Mouse (Mus musculus) CD4-positive, CD25-positive, alpha-beta regulatory T cell, adult 2 months (primary cell): ENCODE measurements around the gene Gm20388.

Source experiments
- DNase-seq: peaks from one replicate; pipeline ENCODE4 v3.0.0-alpha.2; 2012; ENCODE audit warnings: low read depth, low spot score

The Gm20388 gene

GRCm38 (mm10) chr8:121332436-121332835 is 1421.8 kb downstream of the Gm20388 start:
- DNase-seq, result no peak

- no peak for DNase-seq
Observed at GRCm38 (mm10) chr8:121334495-121335424, 1424.1 kb downstream of the Gm20388 start.

DNA sequence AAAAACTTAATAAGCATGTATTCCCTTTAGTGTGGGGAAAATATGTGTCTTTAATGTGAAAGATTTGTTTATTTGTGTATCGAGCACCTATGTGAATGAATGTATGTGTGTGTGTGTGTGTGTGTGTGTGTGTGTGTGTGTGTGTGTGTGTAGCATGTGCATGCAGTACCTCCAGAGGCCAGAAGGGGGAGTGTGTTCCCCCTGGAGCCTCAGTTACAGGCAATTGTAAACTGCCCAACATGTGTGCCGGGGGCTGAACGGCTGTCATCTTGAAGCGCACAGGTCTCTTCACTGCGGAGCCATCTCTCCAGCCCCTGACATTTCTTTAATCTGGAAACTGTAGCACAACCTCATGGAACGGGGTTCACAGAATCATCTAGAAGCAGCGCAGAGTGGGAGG is 1425.0 kb downstream of the Gm20388 start:
- no peak for DNase-seq

DNA sequence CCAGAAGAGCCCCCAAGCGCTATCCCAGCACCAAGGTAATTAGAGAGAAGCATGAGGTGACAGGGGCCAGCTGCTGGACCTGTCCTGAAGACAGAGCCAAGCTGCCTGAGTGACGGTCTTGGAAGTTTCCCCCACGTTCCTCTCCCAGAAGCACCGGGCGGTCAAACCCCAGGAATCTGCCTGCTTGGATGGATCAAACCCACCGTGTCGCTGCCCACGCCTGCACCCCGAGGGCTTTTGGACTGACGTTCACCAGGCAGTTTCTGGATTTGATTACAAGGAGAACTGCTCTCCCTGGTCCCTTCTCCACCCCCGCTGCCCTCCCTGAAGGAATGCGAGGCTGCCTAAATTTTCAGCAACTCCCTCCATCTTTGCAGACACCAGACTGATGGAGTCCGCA is 1432.3 kb downstream of the Gm20388 start:
- DNase-seq, result no peak

- no peak for DNase-seq
Observed at GRCm38 (mm10) chr8:121344486-121344885, 1433.8 kb downstream of the Gm20388 start.

DNA sequence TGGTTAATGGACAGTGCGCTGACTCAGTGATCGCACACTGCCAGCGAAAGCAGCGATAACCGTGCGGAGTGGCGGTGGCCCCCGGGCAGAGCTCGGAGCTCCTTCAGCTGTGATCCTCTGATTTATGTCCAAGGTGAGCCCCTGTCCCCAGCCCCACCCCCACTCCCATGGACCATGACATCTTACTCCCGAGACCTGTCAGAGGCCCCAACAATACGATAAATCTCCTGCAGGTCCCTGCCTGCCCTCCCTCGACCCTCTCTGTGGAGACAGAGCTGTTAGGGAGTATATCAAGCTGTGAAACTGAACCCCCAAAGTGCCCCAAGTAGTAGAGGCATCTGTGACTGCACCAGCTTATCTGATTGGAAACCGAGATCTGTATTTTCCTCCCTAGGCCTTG is 1435.5 kb downstream of the Gm20388 start:
- DNase-seq, result no peak

DNA sequence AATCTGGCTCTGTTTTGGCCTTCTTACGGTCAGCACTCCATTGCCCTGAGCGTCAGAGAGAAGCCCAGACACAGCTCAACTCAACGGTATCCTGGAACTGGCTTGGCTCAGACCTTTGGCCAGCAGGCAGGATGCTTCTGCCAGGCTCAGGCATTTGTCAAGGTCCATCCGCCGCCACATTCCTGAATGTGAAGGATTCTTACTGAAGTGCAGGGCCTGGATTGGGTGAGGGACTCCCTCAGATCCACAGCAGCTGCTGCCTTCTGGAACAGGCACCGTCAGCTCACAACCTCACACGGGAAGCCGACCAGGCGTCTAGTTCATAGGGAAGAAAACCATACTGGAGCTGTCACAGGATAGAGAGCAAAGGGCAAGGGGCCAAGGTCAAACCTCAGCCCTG is 1436.2 kb downstream of the Gm20388 start:
- DNase-seq, result no peak

DNA sequence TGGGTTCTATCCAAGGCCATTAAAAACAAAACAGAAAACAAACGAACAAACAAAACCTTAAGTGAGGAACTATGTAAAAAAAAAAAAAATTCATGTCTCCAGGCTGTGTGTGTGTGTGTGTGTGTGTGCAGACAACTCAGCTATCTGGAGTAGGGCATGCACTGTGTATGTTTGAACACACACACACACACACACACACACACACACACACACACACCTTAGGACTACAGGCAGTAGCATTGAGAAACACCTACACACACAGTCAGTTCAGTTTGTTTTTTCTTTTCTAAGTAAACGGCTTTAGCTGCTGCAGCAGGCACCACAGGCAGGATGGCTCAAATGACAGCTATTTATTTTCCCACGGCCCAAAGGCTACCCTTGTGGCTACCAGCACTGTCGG is 1438.4 kb downstream of the Gm20388 start:
- DNase-seq, result no peak

GRCm38 (mm10) chr8:121350803-121351202 is 1440.2 kb downstream of the Gm20388 start:
- no peak for DNase-seq

- DNase-seq, result no peak
Observed at GRCm38 (mm10) chr8:121354844-121355243, 1444.2 kb downstream of the Gm20388 start.

DNA sequence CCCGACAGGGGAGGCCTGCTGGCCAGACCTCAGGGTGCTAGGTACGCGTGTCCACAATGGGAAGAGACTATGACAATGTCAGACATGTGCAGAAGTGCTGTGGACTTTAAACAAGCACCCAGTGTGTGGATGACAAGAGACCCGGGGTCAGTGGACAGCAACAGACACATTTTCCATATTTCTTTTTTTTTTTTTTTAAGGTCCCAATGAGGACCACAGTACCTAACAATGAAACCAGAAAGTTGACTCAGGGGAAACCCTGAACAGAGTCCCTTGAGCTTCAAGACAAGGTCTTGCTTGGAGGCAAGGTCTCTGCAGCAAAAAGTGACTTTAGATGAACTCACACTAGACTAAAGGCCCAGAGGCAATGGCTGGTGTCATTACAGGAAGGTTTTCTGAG is 1446.8 kb downstream of the Gm20388 start:
- DNase-seq, result no peak

DNA sequence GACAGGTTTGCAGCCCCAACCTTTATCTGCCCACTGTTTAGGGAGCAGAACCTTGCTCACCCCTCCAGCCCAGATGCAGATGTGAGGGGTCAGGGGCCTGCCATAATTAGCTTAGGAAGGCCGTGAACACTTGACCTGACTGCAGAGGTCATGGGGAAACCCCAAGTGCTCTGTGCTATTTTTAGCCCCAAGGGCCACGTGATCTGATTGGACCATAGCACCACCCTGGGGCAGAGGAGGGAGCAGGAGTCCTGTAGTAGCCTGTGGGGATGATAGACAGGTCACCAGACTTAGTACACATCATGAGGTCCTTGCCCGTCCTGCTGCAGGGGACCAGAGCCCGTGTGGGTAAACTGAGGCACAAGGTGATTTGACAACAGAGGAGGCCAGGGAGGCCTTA is 1448.0 kb downstream of the Gm20388 start:
- DNase-seq, result no peak

DNA sequence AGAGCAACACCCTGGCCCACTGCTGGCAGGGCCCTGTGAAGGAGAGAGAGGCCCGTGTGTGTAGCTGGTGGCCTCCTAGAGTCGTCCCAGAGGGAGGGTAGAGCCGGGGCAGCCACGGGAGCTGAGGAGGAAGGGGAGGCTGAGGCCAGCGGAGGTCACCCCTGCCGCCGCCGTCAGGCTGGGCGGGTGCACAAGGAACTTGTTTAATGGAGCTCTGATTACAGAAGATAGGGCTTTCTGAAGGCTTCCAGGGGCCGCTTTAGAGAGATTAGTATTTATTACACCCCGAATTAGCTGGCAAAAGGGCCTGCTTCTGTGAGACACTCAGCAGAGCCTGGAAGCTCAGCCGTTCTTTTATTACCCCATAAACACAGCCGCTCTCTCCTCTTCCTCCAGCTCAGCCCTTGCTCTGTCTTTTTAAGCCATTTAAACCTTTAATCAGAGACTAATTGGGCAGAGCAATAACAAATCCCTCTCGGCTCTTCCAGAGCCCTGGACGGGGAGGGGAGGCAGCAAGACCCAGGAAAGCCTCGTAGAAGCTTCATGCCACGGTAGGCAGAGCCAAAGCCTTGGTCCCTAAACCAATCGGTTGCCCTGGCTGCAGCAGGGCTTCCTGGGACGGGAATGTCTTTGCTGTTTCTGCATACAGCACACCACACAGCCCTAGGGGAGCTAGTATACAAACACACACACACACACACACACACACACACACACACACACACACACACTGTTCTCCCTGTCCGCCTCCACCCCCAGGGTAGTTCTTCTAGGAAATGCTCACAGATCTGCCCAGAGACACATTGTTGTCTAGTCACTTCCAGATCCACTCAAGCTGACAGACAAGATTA is 1448.7 kb downstream of the Gm20388 start:
- no peak for DNase-seq

- no peak for DNase-seq
Observed at GRCm38 (mm10) chr8:121360001-121360400, 1449.4 kb downstream of the Gm20388 start.

DNA sequence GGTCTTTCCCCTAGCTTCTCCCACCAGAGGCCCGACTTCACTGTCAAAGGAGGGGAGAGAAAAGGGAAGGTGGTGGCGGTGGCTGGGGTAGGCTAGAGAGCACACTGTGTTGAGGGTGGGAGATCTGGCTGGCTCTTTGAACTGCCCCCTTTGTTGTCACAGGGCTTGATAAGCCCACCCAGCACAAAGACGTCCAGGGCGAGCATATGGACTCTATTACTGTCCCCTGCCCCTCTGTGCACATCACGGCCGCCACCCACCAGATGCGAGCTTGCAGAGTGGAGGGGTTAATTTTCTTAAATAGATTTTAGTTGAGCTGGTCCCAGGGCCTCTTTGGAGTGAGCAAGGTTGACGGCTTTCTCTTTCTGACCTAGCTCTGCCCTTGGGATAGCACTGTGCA is 1450.5 kb downstream of the Gm20388 start:
- no peak for DNase-seq

DNA sequence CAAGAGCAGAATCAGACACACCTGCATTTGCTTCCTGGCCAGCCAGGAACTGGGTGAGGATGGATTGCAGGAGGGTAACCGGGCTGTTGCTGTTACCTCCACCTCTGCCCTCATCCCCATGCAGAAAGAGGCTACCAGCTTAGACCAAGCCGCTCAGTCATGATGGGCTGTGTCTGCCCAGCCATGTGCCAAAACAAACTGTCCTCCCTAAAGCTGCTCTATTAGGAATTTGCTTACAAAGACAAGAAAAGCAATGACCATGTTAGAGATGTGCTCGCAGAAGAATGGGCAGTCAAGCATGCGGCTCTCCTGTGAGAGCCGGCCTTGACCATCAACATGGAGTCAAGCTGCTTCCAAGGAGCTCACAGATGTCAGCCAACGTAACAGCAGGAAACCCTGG is 1454.0 kb downstream of the Gm20388 start:
- DNase-seq, result no peak

DNA sequence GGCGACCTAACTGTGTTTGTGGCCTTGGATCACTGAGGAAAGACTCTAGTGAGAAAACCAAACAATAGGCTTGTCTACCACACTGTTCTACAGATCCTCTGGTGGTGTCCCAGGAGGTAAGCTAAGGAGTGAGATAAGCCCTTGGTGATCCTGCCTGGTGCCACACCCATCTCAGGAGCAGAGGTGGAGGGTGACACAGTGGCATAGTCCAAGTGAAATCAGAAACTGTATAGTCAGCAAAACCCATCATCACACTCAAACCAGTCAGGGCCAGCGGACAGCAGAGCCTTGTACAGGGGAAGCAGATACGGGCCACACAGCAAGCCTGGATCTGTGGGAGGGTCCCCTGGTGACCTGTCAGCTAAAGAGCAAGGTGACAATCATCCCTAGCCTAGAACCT is 1454.5 kb downstream of the Gm20388 start:
- no peak for DNase-seq

- DNase-seq, result no peak
Observed at GRCm38 (mm10) chr8:121366655-121367054, 1456.0 kb downstream of the Gm20388 start.

DNA sequence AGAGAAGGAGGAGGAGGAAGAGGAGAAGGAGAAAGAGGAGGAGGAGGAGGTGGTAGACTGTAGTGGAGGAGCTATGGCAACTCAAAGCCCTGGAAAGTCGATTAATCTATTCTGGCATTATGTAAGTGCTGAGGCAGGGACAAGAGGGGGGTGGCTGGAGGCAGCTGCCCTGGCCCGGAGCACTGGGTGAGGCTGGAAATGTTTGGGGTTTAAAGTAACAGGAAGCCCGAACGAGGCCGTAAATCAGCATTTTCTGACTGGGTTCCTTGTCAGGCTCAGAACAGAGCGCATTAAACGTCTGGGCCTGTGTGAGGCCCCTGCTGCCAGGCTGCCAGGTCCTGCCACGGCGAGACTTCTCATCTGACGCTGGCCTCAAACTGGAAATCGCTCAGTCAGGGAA is 1458.2 kb downstream of the Gm20388 start:
- no peak for DNase-seq

- DNase-seq, result no peak
Observed at GRCm38 (mm10) chr8:121369378-121369777, 1458.7 kb downstream of the Gm20388 start.

DNA sequence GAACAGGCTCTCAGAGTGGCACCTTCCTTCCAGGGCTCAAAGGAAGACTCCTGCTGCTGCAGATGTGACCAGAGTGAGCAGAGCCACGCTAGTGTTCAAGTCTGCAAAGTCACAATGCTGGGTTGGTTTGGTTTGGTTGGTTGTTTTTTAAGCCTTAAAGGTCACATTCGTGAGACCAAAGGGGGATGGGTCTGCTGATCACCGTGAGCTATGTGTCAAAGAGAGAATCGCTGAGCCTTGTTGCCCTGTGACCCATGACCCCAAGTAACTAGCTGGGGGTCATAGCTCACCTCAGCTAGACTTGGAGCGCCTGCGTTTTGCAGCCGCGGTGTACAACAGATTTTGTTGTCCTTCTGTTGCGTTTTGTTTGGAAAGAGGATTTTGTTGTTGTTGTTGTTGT is 1460.6 kb downstream of the Gm20388 start:
- DNase-seq, result no peak

DNA sequence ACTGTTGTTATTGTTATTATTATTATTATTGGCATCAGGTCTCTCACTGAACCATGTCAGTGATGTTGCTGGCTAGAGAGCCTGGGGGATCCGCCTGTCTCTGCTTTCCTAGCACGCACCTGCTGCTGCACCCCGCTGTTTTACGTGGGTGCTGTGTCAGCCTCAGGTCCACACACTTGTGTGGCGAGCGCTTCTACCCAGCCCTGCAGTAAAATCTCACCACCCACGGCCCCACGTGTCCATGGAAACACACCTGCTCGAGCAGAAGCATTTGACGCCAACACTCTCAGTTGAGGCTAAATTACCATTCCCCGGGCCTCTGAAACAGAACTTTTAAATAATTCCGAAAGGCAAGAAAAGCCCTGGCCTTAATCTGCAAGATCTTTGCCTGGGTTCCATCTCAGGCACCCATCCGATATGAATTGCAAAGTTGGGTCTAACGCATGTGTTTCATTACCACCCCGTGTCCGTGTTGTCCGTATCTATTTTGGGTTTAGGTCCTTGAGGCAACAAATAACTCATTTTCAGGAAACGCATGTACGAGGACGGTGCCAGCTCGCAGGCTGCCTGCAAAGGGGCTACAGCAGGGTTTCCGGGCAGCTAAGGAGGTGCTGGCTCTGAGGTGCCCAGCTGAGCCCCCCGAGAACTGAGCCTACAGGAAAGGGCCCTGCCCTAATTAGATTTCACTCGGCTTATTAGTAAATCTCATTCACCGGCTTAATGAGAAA is 1461.4 kb downstream of the Gm20388 start:
- no peak for DNase-seq
